Mouse (Mus musculus) megakaryocyte, embryonic 14.5 days (primary cell): Measurements from ENCODE around the gene Calr3. TPM values are rescaled to one million over a fixed set of nuclear protein-coding genes. Genes with fewer than 3 reads are reported as not detected.
A peak's percentile ranks its signal among the peaks of the same experiment; 100 is the strongest.

ENCODE experiments used
- H3K27me3 ChIP-seq: replicated peaks from 2 replicates; pipeline ENCODE3; 2012; ENCODE audit warnings: inconsistent platforms
- H3K36me3 ChIP-seq: replicated peaks from 2 replicates; pipeline ENCODE3; 2012; ENCODE audit warnings: low read length, inconsistent platforms, mixed read lengths
- H3K4me1 ChIP-seq: 2 replicates; pipeline ENCODE4 v1.6.1; 2012; ENCODE audit warnings: inconsistent platforms
- H3K4me3 ChIP-seq: replicated peaks from 2 replicates; pipeline ENCODE3; 2012; ENCODE audit warnings: moderate library complexity, mild to moderate bottlenecking, inconsistent platforms
- H3K9me3 ChIP-seq: 2 replicates; pipeline ENCODE4 v1.6.1; 2012; ENCODE audit warnings: inconsistent platforms
- FLI1 ChIP-seq: IDR thresholded peaks from 2 replicates; pipeline ENCODE4 v1.6.1; 2012; ENCODE audit warnings: low read length, inconsistent platforms, mixed read lengths
- GATA1 ChIP-seq: IDR thresholded peaks from 3 replicates; pipeline ENCODE4 v1.6.1; 2012; ENCODE audit warnings: mixed read lengths, low read length, inconsistent platforms, borderline replicate concordance
- polyA plus RNA-seq: library from polyadenylated mRNA; stranded (reverse); fragments of >175 nt; gene quantifications from 2 replicates; pipeline ENCODE4 v1.2.3, GENCODE M21; 2012; ENCODE audit warnings: low replicate concordance; ENCODE audit not compliant: insufficient read depth

Calr3 gene
- polyA plus RNA-seq, 1 experiment, result not detected

DNA sequence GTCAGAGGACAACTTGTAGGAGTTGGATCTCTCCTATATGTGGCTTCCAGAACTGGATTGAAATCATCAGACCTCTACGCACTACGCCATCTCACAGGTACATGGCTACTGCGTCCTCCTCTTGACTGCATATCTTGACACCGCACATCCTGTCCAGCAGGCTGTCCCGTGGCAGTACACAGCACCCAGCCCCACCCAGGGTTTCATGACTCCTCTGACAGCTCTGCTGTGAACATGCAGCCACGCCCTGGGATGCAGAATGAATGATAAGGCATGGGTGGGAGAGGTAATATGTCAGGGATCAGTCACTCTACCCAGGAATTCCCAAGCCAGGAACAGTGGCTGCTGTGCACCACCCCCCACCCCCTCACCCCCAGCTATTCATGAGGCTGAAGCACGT is 29.8 kb downstream of the Calr3 start:
- Histone ChIP-seq H3K9me3 (no peaks in the 10 kb centered on the region), H3K36me3 (peaks cover 53% of the 10 kb centered on the region), H3K27me3 (no peaks in the 10 kb centered on the region), H3K4me3 (peak overlapping the region; percentile 50), H3K4me1 (peaks cover 100% of the 10 kb centered on the region)
- TF ChIP-seq FLI1, result no peak
- no peak for TF ChIP-seq GATA1

DNA sequence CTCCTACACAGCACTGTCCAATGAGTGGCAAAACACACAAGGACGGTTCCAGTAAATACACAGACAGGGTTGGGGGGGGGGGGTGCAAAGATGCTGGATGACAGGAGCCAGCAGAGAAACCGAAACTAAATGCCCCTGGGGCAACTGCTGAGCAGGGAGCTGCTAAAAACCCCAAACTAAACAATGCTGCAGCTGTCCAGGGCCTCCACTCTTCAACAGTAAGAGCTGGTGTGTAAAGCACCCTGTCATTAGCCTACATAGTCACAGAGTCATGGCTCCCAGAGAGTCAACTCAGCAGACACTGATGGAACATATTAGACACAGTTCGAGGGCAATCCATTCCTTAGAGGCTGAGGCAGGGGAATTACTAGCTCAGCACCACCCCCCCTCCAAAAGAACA is 34.2 kb downstream of the Calr3 start:
- H3K4me3 ChIP-seq, result no peak overlapping the region
- TF ChIP-seq GATA1 (no peak), FLI1 (no peak)
- H3K4me1 ChIP-seq, result peaks cover 74% of the 10 kb centered on the region
- no peaks in the 10 kb centered on the region for H3K9me3 ChIP-seq
- peaks cover 31% of the 10 kb centered on the region for H3K36me3 ChIP-seq
- no peaks in the 10 kb centered on the region for H3K27me3 ChIP-seq

DNA sequence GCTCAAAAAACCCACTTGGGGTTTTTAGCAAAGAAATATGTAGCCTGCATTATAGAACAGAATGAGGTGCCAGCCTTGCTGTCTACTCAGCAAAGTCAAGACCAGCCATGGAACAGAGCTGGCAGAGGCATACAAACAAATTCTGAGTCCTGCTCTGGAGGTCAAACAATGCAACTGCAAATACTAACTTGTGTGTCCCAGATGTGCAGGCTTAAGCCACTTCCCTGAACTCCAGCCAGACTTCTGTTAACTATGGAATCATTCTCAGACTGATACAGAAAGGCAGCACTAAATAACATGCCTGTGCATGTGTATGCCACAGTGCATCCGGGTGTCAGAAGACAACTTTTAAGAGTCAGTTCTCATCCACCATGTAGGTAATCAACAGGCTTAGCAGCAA is 35.8 kb downstream of the Calr3 start:
- no peak overlapping the region for H3K4me3 ChIP-seq
- H3K9me3 ChIP-seq, result no peaks in the 10 kb centered on the region
- H3K4me1 ChIP-seq, result peaks cover 70% of the 10 kb centered on the region
- no peaks in the 10 kb centered on the region for H3K27me3 ChIP-seq
- TF ChIP-seq FLI1, result no peak
- no peak for TF ChIP-seq GATA1
- peaks cover 25% of the 10 kb centered on the region for H3K36me3 ChIP-seq

DNA sequence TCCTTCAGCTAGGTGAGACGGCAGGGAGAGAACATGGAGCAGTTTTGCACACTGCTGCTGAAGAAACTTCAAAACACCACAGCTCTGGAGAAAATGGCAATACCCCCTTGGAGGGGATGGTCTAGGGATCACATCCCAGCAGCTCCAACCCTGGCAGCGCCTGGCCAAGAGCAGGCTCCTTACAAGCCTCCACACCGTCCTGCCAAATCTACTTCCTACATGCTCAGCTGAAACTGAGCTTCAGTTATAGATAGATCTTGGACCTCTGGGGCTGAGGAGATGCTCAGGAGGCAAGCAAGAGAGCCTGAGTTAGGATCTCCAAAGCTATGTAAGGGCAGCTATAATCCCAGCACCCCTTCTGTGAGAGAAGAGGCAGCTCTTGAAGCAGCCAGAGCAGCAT is 40.7 kb downstream of the Calr3 start:
- no peaks in the 10 kb centered on the region for H3K27me3 ChIP-seq
- H3K9me3 ChIP-seq, result no peaks in the 10 kb centered on the region
- H3K36me3 ChIP-seq, result peaks cover 40% of the 10 kb centered on the region
- TF ChIP-seq FLI1, result no peak
- no peak for TF ChIP-seq GATA1
- peaks cover 61% of the 10 kb centered on the region for H3K4me1 ChIP-seq
- no peak overlapping the region for H3K4me3 ChIP-seq

DNA sequence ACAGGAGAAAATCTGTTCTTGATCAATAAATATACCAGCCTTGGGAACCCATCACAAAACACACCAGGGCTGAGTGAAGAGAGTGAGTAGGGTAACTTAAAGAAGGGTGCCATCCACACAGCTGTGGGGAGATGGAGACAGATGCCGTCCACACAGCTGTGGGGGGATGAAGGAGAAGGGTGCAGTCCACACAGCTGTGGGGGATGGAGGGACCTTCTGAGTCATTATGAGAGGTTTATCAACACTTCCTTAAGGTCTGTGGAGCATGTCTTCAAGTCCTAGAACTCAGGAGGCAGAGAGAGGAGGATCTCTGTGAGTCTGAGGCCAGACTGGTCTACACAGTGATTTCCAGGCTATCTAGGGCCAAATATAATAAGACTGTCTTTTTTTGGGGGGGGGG is 42.3 kb downstream of the Calr3 start:
- H3K9me3 ChIP-seq, result no peaks in the 10 kb centered on the region
- no peaks in the 10 kb centered on the region for H3K27me3 ChIP-seq
- TF ChIP-seq GATA1 (no peak), FLI1 (no peak)
- H3K4me1 ChIP-seq, result peaks cover 61% of the 10 kb centered on the region
- H3K36me3 ChIP-seq, result peaks cover 51% of the 10 kb centered on the region
- no peak overlapping the region for H3K4me3 ChIP-seq

DNA sequence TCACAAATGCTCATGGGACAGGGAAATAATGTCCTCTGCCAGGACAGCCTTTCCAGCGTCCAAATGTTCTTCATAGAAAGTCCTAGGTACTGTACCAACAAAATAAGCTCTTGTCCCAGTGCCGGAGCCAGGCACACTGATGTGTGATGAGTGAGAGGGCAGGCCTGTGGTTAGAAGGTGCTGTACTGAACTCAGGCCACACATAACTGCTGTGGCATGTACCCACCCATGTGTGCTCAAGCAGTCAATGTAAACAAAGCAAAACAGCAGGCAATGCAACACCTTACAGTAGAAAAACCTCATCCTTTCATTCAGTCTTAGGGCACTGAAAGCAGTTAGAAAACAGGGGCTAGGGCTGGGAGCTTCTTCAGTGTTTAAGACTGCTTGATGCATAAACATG is 57.9 kb downstream of the Calr3 start:
- Histone ChIP-seq H3K27me3 (no peaks in the 10 kb centered on the region), H3K4me1 (no peaks in the 10 kb centered on the region; the same call in 1 of the 2 replicates), H3K9me3 (no peaks in the 10 kb centered on the region), H3K4me3 (no peak overlapping the region), H3K36me3 (peaks cover 100% of the 10 kb centered on the region)
- TF ChIP-seq FLI1 (no peak), GATA1 (no peak)

DNA sequence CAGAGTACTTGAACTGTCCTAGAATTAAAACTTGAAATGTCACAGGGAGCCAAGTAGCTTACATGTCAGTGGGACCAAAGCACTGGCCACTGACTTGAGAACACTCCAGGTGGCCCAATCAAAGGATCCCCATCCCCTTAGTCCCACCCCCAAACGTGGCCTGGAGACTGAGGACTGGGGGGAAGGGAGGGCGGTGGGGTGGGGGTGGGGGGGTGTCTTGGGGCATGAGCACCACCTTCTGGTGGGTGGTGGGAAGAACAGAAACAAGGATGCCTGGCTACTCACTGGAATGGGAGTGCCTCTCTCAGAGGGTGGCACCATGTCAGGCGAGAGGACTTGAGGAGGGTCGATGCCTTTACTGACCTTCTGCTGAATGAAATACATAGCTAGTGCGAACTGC is 61.3 kb downstream of the Calr3 start:
- Histone ChIP-seq H3K36me3 (peaks cover 99% of the 10 kb centered on the region), H3K9me3 (no peaks in the 10 kb centered on the region), H3K4me1 (peaks cover 3% of the 10 kb centered on the region; the same call in 1 of the 2 replicates), H3K27me3 (no peaks in the 10 kb centered on the region), H3K4me3 (no peak overlapping the region)
- TF ChIP-seq GATA1 (no peak), FLI1 (no peak)

DNA sequence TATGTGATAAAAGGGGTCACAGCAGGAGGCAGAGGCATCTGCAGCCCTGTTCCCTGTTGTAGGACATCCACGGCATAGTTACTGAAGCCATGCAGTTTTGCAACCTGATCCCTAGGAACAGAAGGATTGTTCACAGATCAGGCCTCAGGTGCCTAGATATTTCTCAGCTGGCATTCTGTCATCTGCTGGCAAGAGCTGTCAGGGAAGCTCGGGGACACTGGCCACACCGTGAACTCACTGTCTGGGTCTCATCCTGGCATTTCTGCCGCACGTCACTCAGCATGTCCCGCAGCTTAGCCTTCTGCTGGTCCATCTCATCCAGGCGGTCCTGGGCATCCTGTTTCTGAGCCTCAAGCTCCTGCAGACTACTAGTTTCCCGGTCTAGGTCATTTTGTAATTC is 63.0 kb downstream of the Calr3 start:
- peaks cover 98% of the 10 kb centered on the region for H3K36me3 ChIP-seq

DNA sequence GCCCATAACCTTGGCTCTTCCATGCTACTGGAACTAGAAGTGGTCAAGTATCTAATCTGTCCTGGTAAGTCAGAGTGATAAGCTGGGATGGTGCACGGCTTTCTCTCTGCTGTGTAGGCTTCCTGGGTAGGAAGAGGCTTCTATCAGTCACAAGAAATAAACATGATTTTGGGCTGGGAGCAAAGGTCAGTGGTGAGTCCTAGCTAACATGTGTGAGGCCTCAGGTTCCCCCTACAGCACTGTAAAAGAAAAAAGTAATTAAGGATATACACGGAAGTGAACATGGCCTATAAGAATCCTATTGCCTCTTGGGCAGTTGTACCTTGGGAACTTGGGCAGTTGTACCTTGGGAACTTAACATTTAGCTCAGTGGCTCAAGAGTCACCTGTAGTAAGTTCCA is 66.8 kb downstream of the Calr3 start:
- TF ChIP-seq GATA1 (no peak), FLI1 (no peak)
- Histone ChIP-seq H3K9me3 (no peaks in the 10 kb centered on the region), H3K4me1 (peaks cover 29% of the 10 kb centered on the region), H3K4me3 (no peak overlapping the region), H3K36me3 (peaks cover 96% of the 10 kb centered on the region), H3K27me3 (no peaks in the 10 kb centered on the region)

More for the DNA sequence above, 63.0 kb downstream of the Calr3 start:
- Histone ChIP-seq H3K4me3 (no peak overlapping the region), H3K27me3 (no peaks in the 10 kb centered on the region), H3K9me3 (no peaks in the 10 kb centered on the region), H3K4me1 (peaks cover 15% of the 10 kb centered on the region)
- TF ChIP-seq FLI1, result no peak
- no peak for TF ChIP-seq GATA1

DNA sequence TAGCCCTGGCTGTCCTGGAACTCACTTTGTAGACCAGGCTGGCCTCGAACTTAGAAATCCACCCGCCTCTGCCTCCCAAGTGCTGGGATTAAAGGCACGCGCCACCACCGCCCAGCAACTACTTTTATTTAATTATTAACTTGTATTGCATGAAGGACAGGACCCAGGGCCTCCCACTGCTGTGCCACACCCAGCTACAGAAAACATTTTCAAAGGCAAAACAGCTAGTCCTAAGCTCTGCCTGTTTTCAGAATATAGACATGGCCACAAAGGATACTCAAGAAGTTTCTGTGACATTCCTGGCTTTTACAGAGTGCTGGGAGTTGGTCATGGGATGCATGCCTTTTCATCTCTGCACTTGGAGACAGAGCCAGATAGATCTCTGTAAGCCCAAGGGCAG is 67.4 kb downstream of the Calr3 start:
- Histone ChIP-seq H3K4me1 (peaks cover 29% of the 10 kb centered on the region), H3K4me3 (no peak overlapping the region), H3K27me3 (no peaks in the 10 kb centered on the region), H3K9me3 (no peaks in the 10 kb centered on the region), H3K36me3 (peaks cover 96% of the 10 kb centered on the region)
- TF ChIP-seq FLI1 (no peak), GATA1 (no peak)

DNA sequence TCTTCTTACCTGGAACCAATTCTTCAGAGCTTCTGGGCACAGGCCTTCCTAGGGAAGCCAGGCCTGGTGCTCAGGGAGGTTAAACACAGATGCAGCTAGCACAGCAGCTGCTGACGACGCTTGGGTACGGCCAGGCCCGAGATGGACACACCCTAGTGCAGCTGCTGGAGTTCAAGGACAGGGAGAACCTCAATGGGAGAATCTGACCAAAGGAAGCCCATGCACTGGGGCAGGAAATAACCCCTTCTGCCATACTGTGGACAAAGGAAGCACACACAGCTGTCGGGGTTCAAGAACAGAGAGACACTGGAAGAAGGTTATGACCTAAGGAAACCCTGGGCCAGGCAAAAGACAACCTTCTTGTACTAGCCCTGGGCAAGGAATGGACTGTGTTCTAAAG is 68.5 kb downstream of the Calr3 start:
- H3K36me3 ChIP-seq, result peaks cover 95% of the 10 kb centered on the region
- TF ChIP-seq GATA1 (no peak), FLI1 (no peak)
- no peaks in the 10 kb centered on the region for H3K27me3 ChIP-seq
- H3K9me3 ChIP-seq, result no peaks in the 10 kb centered on the region
- peaks cover 29% of the 10 kb centered on the region for H3K4me1 ChIP-seq
- H3K4me3 ChIP-seq, result no peak overlapping the region

Other genes starting within 250 kb of the Calr3 start
- gene Cib3, start 231.0 kb downstream of the Calr3 start, polyA plus RNA-seq, result not detected in 2 replicates
- gene Gm11034, start 230.2 kb downstream of the Calr3 start, polyA plus RNA-seq, result not detected in 2 replicates
- 9.5 and 80.5 TPM in 2 replicates for gene Fam32a, start 224.1 kb downstream of the Calr3 start, polyA plus RNA-seq
- 188 and 196 TPM in 2 replicates for gene Ap1m1, start 203.9 kb downstream of the Calr3 start, polyA plus RNA-seq
- 27.5 and 64.2 TPM in 2 replicates for gene Gm10282, start 138.6 kb downstream of the Calr3 start, polyA plus RNA-seq
- 21.5 and 29.5 TPM in 2 replicates for gene Klf2, start 124.8 kb downstream of the Calr3 start, polyA plus RNA-seq
- gene Eps15l1, start 22.4 kb downstream of the Calr3 start, polyA plus RNA-seq, result 5.9 and 8.1 TPM in 2 replicates
- gene 1700030K09Rik, start within 50 bp of the Calr3 start, polyA plus RNA-seq, result 0.77 and 1.3 TPM in 2 replicates
- gene Cherp, start 31.4 kb upstream of the Calr3 start, polyA plus RNA-seq, result 85.3 and 112 TPM in 2 replicates
- 2.1 and 2.4 TPM in 2 replicates for gene Slc35e1, start 48.7 kb upstream of the Calr3 start, polyA plus RNA-seq
- gene Med26, start 104.4 kb upstream of the Calr3 start, polyA plus RNA-seq, result 19.9 and 33.8 TPM in 2 replicates
- 5.6 and 10.9 TPM in 2 replicates for gene Smim7, start 127.2 kb upstream of the Calr3 start, polyA plus RNA-seq
- gene Tmem38a, start 128.2 kb upstream of the Calr3 start, polyA plus RNA-seq, result 3.5 TPM in 1 of 2 replicates, not detected in the other
- gene Nwd1, start 202.8 kb upstream of the Calr3 start, polyA plus RNA-seq, result 0.11 and 0.58 TPM in 2 replicates